Mouse (Mus musculus): ENCODE data around the gene Dok4. TPM values are rescaled to one million over a fixed set of nuclear protein-coding genes. Genes with fewer than 3 reads are reported as not detected.

The Dok4 gene
- polyA plus RNA-seq (2014; fragmentation: Nextera tagmentation; extraction: Ambion mirVana) = 19.1 and 19.9 TPM in 2 replicates

DNA sequence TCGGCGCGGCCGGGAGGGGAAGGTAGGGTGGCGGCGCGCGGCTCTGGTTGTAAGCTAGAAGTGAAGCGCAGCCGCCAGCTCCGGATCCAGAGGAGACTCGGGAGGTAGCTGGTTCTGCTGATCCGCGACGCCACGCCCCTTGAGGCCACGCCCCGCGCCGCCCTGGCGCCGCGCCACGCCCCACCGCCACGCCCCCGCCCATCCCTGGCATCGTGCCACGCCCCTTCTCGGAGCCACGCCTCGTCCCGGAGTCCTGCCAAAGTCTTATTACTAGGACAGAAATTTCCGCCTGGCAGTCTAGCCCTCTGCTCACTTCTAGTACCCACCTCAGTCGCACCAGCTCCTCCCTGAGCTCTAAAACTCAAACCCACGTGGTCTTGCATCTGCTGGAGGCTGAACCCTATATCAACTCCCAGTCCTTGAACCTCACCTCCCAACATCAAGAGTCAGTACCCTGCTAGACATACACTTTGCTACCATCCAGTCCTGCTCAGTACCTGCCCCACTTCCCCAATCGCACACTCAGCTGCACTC is at the start of gene Dok4:
Gene Dok4, minus strand, starts transcription at position 134 of the 534 bp plus-strand sequence.
- H3K27me3 ChIP-seq (ENCODE audit: control insufficient read depth, insufficient read depth, low read length) = peaks cover 15% of the 10 kb centered on the region
- 1% methylated on average over 34 of the region's 37 CpGs for WGBS
- ATAC-seq (replicated peaks; ENCODE audit: low FRiP score) = peak; percentile 66
- no peaks in the 10 kb centered on the region for H3K36me3 ChIP-seq (ENCODE audit: control insufficient read depth, insufficient read depth, low read length)
- H3K4me3 ChIP-seq (ENCODE audit: low read depth, low read length) = peak within 1 kb of the TSS; percentile 57
- peak within 1 kb of the TSS; percentile 51 for H3K9ac ChIP-seq (ENCODE audit: low read length)
- H3K9me3 ChIP-seq (ENCODE audit: control insufficient read depth, low read length) = no peaks in the 10 kb centered on the region
- DNase-seq (ENCODE audit: low spot score) = peak; percentile 96
- peak within 1 kb of the TSS; percentile 98 for H3K4me2 ChIP-seq (ENCODE audit: low read depth, low read length, severe bottlenecking)
- no peak within 1 kb of the TSS for H3K27ac ChIP-seq (ENCODE audit: low read depth, low read length)
- peaks cover 11% of the 10 kb centered on the region; the same call in 1 of the 2 replicates for H3K4me1 ChIP-seq (replicated peaks; ENCODE audit: control insufficient read depth, insufficient read depth, low read length)

DNA sequence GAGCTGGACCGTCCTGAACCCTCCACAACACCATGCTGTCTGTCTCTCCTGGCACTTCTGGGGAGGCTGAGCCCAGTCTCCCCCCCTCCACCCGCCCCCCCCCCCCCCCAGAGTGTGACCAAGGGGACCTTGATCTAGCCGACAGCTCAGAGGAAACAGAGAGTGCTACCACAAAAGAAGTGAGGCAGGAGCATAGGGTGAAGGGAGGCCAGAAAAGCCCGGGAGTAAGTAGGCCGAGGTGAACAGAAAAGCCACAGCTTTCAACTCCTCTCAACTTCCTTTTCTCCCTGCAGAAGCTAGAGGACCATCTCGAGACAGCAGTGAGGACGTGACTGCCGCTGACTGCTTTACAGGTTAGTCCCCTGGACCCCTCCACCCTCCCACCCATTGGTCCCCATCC is 47.3 kb upstream of the Dok4 start, which contains the start of gene Adgrg5:
Gene Adgrg5, plus strand, starts transcription at position 290 of the 400 bp plus-strand sequence.
- H3K4me3 ChIP-seq (ENCODE audit: low read depth, low read length) = no peak within 1 kb of the TSS
- no peak within 1 kb of the TSS for H3K4me2 ChIP-seq (ENCODE audit: low read depth, low read length, severe bottlenecking)
- H3K9ac ChIP-seq (ENCODE audit: low read length) = no peak within 1 kb of the TSS
- no peaks in the 10 kb centered on the region for H3K4me1 ChIP-seq (replicated peaks; ENCODE audit: control insufficient read depth, insufficient read depth, low read length)
- H3K9me3 ChIP-seq (ENCODE audit: control insufficient read depth, low read length) = no peaks in the 10 kb centered on the region
- H3K36me3 ChIP-seq (ENCODE audit: control insufficient read depth, insufficient read depth, low read length) = no peaks in the 10 kb centered on the region
- WGBS = 59% methylated on average over 7 of the region's 8 CpGs
- H3K27me3 ChIP-seq (ENCODE audit: control insufficient read depth, insufficient read depth, low read length) = no peaks in the 10 kb centered on the region
- H3K27ac ChIP-seq (ENCODE audit: low read depth, low read length) = no peak within 1 kb of the TSS
- no peak for DNase-seq (ENCODE audit: low spot score)
- ATAC-seq (replicated peaks; ENCODE audit: low FRiP score) = no peak

DNA sequence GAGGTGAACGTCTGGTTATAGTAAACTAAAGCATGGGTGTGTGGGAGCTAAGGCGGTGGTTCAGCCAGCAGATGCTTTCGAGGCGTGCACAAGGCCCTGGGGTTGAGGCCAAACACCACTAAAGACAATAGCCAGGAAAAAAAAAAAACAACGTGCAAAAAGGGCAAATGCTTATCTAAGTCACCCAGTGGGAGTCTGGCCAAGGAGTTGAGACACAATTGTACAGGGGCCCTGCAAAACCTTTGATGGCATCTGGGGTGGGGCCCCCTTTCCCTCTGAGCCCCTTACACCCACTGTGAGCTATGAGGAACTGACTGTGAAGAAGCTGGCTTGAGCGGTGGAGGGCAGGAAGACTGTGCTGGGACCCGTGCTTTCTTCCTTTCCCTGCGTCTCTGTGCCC is 46.5 kb upstream of the Dok4 start:
- ATAC-seq (replicated peaks; ENCODE audit: low FRiP score) (no peak), DNase-seq (ENCODE audit: low spot score) (no peak)
- no peaks in the 10 kb centered on the region for H3K4me1 ChIP-seq (replicated peaks; ENCODE audit: control insufficient read depth, insufficient read depth, low read length)
- H3K36me3 ChIP-seq (ENCODE audit: control insufficient read depth, insufficient read depth, low read length) = no peaks in the 10 kb centered on the region
- H3K9ac ChIP-seq (ENCODE audit: low read length) = no peak overlapping the region
- H3K4me3 ChIP-seq (ENCODE audit: low read depth, low read length) = no peak overlapping the region
- H3K4me2 ChIP-seq (ENCODE audit: low read depth, low read length, severe bottlenecking) = no peak overlapping the region
- H3K9me3 ChIP-seq (ENCODE audit: control insufficient read depth, low read length) = no peaks in the 10 kb centered on the region
- H3K27me3 ChIP-seq (ENCODE audit: control insufficient read depth, insufficient read depth, low read length) = no peaks in the 10 kb centered on the region; the same call in 1 of the 2 replicates
- 43% methylated on average over 8 of the region's 8 CpGs for WGBS
- H3K27ac ChIP-seq (ENCODE audit: low read depth, low read length) = no peak overlapping the region

DNA sequence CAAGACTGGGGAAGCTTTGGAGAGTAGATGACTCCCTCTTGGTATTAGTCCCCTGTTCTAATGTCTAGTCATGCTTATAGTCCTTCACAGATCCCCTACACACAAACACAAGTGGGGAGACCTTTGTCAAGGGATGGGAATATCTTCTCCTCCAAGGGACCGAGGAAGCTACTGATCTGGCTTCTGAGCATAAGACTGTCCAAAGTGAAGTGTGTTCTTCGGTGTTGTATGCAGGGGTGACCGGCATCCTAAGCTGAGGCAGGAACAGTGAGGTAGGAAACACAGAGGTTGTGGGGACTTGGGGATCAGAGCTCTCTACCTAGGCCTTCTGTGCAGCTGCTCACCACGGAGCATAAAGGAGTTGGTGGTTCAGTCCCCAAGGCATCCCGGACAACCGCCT is 46.0 kb upstream of the Dok4 start:
- Histone ChIP-seq H3K36me3 (ENCODE audit: control insufficient read depth, insufficient read depth, low read length) (no peaks in the 10 kb centered on the region), H3K4me3 (ENCODE audit: low read depth, low read length) (no peak overlapping the region), H3K27me3 (ENCODE audit: control insufficient read depth, insufficient read depth, low read length) (no peaks in the 10 kb centered on the region; the same call in 1 of the 2 replicates), H3K9ac (ENCODE audit: low read length) (no peak overlapping the region), H3K27ac (ENCODE audit: low read depth, low read length) (0 out of 2 replicates have a peak overlapping the region, but pooled peaks have one; percentile 18), H3K4me2 (ENCODE audit: low read depth, low read length, severe bottlenecking) (no peak overlapping the region), H3K4me1 (replicated peaks; ENCODE audit: control insufficient read depth, insufficient read depth, low read length) (no peaks in the 10 kb centered on the region), H3K9me3 (ENCODE audit: control insufficient read depth, low read length) (no peaks in the 10 kb centered on the region)
- ATAC-seq (replicated peaks; ENCODE audit: low FRiP score) (no peak), DNase-seq (ENCODE audit: low spot score) (no peak)
- WGBS = 66% methylated on average over 6 of the region's 6 CpGs

DNA sequence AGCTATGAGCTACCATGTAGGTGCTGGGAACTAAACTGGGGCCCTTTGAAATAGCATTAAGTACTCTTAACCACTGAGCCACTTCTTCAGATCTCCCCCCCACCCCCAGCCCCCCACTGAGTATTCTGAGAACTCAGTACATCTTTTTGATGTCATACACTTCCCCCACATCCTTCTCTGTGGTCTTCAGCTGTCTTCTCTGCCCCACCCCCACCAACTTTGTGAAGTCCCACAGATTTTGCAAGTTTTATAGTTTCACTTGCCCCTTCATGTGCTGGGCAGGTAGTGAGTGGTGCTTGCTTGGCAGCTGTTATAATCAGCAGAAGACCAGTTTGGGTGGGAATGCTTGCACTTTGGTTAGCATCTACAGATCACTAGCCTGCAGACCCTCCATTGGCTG is 43.1 kb upstream of the Dok4 start:
- Histone ChIP-seq H3K9ac (ENCODE audit: low read length) (no peak overlapping the region), H3K4me2 (ENCODE audit: low read depth, low read length, severe bottlenecking) (no peak overlapping the region), H3K27ac (ENCODE audit: low read depth, low read length) (no peak overlapping the region), H3K9me3 (ENCODE audit: control insufficient read depth, low read length) (no peaks in the 10 kb centered on the region), H3K36me3 (ENCODE audit: control insufficient read depth, insufficient read depth, low read length) (no peaks in the 10 kb centered on the region), H3K4me1 (replicated peaks; ENCODE audit: control insufficient read depth, insufficient read depth, low read length) (peaks cover 3% of the 10 kb centered on the region; the same call in 1 of the 2 replicates), H3K4me3 (ENCODE audit: low read depth, low read length) (no peak overlapping the region), H3K27me3 (ENCODE audit: control insufficient read depth, insufficient read depth, low read length) (peaks cover 2% of the 10 kb centered on the region; the same call in 1 of the 2 replicates)
- ATAC-seq (replicated peaks; ENCODE audit: low FRiP score) (no peak), DNase-seq (ENCODE audit: low spot score) (no peak)

DNA sequence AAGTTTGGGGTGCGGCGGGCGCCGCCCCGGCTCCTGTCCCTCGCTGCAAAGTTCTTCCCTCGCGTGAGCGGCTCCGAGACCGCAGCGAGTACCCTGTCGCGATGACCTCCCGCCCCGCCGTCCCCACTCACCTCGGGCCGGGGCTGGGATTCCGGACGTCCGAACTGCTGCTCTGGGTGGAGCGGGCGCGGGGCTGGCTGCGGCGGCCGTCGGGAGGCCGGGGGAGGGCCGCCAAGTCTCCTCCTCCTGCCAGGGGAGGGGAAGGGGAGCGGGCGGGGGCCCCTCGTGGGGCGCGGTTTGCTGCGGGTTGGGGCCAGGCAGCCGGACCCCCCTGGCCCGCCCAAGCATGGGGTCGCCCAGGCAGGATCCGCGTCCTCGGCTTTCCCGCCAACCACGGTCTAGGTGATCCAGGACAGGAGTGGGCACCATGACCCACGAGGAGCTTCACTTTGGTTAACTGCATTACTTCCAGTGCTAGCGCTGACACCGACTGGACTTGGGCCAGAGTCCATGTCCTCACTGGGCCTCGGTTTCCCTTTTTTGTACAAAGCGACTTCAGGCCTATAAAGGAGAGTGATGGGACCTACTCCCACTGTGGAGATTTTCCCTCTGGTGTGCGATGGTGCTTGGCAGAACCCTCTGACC is 41.8 kb upstream of the Dok4 start, which contains the start of gene Ccdc102a:
Gene Ccdc102a, minus strand, starts transcription at position 248 of the 645 bp plus-strand sequence.
- H3K36me3 ChIP-seq (ENCODE audit: control insufficient read depth, insufficient read depth, low read length) = no peaks in the 10 kb centered on the region
- DNase-seq (ENCODE audit: low spot score) (peak; percentile 84), ATAC-seq (replicated peaks; ENCODE audit: low FRiP score) (peak; percentile 55)
- H3K9ac ChIP-seq (ENCODE audit: low read length) = peak within 1 kb of the TSS; percentile 86
- H3K27ac ChIP-seq (ENCODE audit: low read depth, low read length) = peak within 1 kb of the TSS; percentile 25; the same call in 1 of the 2 replicates
- no peaks in the 10 kb centered on the region for H3K9me3 ChIP-seq (ENCODE audit: control insufficient read depth, low read length)
- WGBS = 2% methylated on average over 43 of the region's 51 CpGs
- peak within 1 kb of the TSS; percentile 94 for H3K4me2 ChIP-seq (ENCODE audit: low read depth, low read length, severe bottlenecking)
- peaks cover 14% of the 10 kb centered on the region for H3K27me3 ChIP-seq (ENCODE audit: control insufficient read depth, insufficient read depth, low read length)
- H3K4me1 ChIP-seq (replicated peaks; ENCODE audit: control insufficient read depth, insufficient read depth, low read length) = peaks cover 9% of the 10 kb centered on the region; the same call in 1 of the 2 replicates
- H3K4me3 ChIP-seq (ENCODE audit: low read depth, low read length) = peak within 1 kb of the TSS; percentile 71

DNA sequence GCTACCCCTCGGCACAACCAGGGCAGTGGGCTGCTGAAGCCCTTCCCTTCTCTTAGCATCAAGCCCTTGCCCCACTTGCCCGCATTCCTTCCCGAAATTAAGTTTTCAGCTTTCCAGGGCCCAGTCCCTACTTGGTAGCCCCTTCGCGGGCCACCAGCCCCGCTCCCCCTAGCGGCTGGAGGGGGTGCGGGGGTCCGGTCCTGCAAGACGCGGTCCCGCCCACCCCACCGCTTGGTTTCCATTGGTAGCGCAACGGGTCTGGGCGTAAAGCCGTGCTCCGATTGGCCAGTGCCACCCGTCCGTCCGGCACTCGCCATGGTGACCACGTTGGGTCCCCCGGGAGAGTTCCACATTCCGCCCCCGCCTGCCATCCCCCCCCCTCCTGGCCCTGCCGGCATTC is 41.2 kb upstream of the Dok4 start:
- ATAC-seq (replicated peaks; ENCODE audit: low FRiP score) = peak; percentile 97
- H3K4me3 ChIP-seq (ENCODE audit: low read depth, low read length) = peak overlapping the region; percentile 71
- H3K4me1 ChIP-seq (replicated peaks; ENCODE audit: control insufficient read depth, insufficient read depth, low read length) = peaks cover 12% of the 10 kb centered on the region; the same call in 1 of the 2 replicates
- H3K4me2 ChIP-seq (ENCODE audit: low read depth, low read length, severe bottlenecking) = peak overlapping the region; percentile 94
- no peaks in the 10 kb centered on the region for H3K9me3 ChIP-seq (ENCODE audit: control insufficient read depth, low read length)
- peak overlapping the region; percentile 86 for H3K9ac ChIP-seq (ENCODE audit: low read length)
- under 1% methylated on average over 27 of the region's 27 CpGs for WGBS
- H3K27ac ChIP-seq (ENCODE audit: low read depth, low read length) = peak overlapping the region; percentile 25; the same call in 1 of the 2 replicates
- DNase-seq (ENCODE audit: low spot score) = peak; percentile 99
- H3K36me3 ChIP-seq (ENCODE audit: control insufficient read depth, insufficient read depth, low read length) = no peaks in the 10 kb centered on the region
- peaks cover 20% of the 10 kb centered on the region for H3K27me3 ChIP-seq (ENCODE audit: control insufficient read depth, insufficient read depth, low read length)

DNA sequence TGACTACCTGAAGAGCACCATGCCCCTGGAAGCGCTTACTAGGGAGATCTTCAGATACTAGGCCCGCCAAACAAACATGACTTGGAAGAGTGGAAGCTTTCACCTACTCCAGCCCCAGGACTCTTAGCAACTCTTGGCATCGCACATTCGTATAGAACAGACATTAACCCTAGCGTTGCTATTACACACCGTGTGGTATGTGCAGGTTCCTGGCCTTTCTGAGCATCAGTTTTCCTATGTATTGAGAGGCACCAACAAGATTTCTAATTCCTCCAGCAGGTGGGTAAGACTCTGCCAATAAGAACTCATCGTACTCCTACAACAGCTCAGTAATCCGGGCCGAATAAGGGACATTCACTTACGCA is 40.8 kb upstream of the Dok4 start:
- H3K4me3 ChIP-seq (ENCODE audit: low read depth, low read length) = peak overlapping the region; percentile 71
- DNase-seq (ENCODE audit: low spot score) (no peak), ATAC-seq (replicated peaks; ENCODE audit: low FRiP score) (no peak)
- H3K9ac ChIP-seq (ENCODE audit: low read length) = peak overlapping the region; percentile 86
- H3K27me3 ChIP-seq (ENCODE audit: control insufficient read depth, insufficient read depth, low read length) = peaks cover 24% of the 10 kb centered on the region
- WGBS = 6% methylated on average over 10 of the region's 10 CpGs
- H3K27ac ChIP-seq (ENCODE audit: low read depth, low read length) = no peak overlapping the region
- H3K4me1 ChIP-seq (replicated peaks; ENCODE audit: control insufficient read depth, insufficient read depth, low read length) = peaks cover 12% of the 10 kb centered on the region; the same call in 1 of the 2 replicates
- H3K9me3 ChIP-seq (ENCODE audit: control insufficient read depth, low read length) = no peaks in the 10 kb centered on the region
- H3K36me3 ChIP-seq (ENCODE audit: control insufficient read depth, insufficient read depth, low read length) = no peaks in the 10 kb centered on the region
- H3K4me2 ChIP-seq (ENCODE audit: low read depth, low read length, severe bottlenecking) = peak overlapping the region; percentile 94
